Mouse (Mus musculus) megakaryocyte, embryonic 14.5 days (primary cell): ENCODE measurements at regions not wholly inside any gene's neighbourhood (a gene's known extent, or its start where the extent isn't known, plus 50 kb on each side); places are given as distances from the start of the nearest gene placed in this dataset.

Experiments
- H3K27me3 ChIP-seq: replicated peaks from 2 replicates; pipeline ENCODE3; 2012; ENCODE audit warnings: inconsistent platforms
- H3K36me3 ChIP-seq: replicated peaks from 2 replicates; pipeline ENCODE3; 2012; ENCODE audit warnings: low read length, inconsistent platforms, mixed read lengths
- H3K4me1 ChIP-seq: 2 replicates; pipeline ENCODE4 v1.6.1; 2012; ENCODE audit warnings: inconsistent platforms
- H3K4me3 ChIP-seq: replicated peaks from 2 replicates; pipeline ENCODE3; 2012; ENCODE audit warnings: moderate library complexity, mild to moderate bottlenecking, inconsistent platforms
- H3K9me3 ChIP-seq: 2 replicates; pipeline ENCODE4 v1.6.1; 2012; ENCODE audit warnings: inconsistent platforms
- FLI1 ChIP-seq: IDR thresholded peaks from 2 replicates; pipeline ENCODE4 v1.6.1; 2012; ENCODE audit warnings: low read length, inconsistent platforms, mixed read lengths
- GATA1 ChIP-seq: IDR thresholded peaks from 3 replicates; pipeline ENCODE4 v1.6.1; 2012; ENCODE audit warnings: mixed read lengths, low read length, inconsistent platforms, borderline replicate concordance

DNA sequence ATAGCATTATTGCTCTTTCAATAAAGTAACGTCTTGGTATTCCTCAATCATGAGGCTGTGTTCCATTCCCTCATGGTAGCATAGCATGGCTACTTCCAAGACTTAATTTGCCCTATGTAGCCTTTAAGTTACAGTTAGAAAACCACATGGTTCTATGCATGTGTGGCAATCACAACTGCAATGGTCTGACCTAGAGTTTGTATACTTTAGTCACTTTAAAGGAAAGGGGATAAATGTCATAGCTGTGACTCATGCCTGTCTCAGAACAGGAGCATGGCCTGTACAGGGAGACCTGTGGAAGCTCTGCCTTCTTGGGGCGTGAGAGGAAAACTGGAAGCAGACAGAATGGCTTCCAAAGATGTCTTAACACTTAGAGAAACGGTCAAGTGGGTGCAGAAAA is 103.4 kb upstream of the Ccn2 start:
- Histone ChIP-seq H3K9me3 (no peaks in the 10 kb centered on the region), H3K27me3 (no peaks in the 10 kb centered on the region), H3K4me1 (0 out of 2 replicates have a peak, but pooled peaks cover 3% of the 10 kb centered on the region), H3K36me3 (no peaks in the 10 kb centered on the region), H3K4me3 (no peak overlapping the region)
- no peak for TF ChIP-seq FLI1

- no peak for TF ChIP-seq FLI1
- no peak for TF ChIP-seq GATA1
- H3K4me1 ChIP-seq: 0 out of 2 replicates have a peak, but pooled peaks cover 3% of the 10 kb centered on the region
- no peak overlapping the region for H3K4me3 ChIP-seq
These were observed 101.8 kb upstream of the Ccn2 start for GRCm38 (mm10) chr10:24493392-24493791.

GRCm38 (mm10) chr10:24493936-24494335 is 101.3 kb upstream of the Ccn2 start:
- 0 out of 2 replicates have a peak, but pooled peaks cover 3% of the 10 kb centered on the region for H3K4me1 ChIP-seq
- H3K36me3 ChIP-seq: no peaks in the 10 kb centered on the region
- H3K9me3 ChIP-seq: no peaks in the 10 kb centered on the region
- H3K27me3 ChIP-seq: no peaks in the 10 kb centered on the region
- TF ChIP-seq GATA1 (no peak), FLI1 (no peak)
- H3K4me3 ChIP-seq: peak overlapping the region; percentile 46

More at GRCm38 (mm10) chr10:24493392-24493791, 101.8 kb upstream of the Ccn2 start:
- H3K36me3 ChIP-seq: no peaks in the 10 kb centered on the region
- no peaks in the 10 kb centered on the region for H3K9me3 ChIP-seq
- no peaks in the 10 kb centered on the region for H3K27me3 ChIP-seq

- Histone ChIP-seq H3K27me3 (no peaks in the 10 kb centered on the region), H3K36me3 (no peaks in the 10 kb centered on the region)
- TF ChIP-seq GATA1 (no peak), FLI1 (no peak)
These were observed 75.3 kb upstream of the Ccn2 start for GRCm38 (mm10) chr10:24519795-24520512.

GRCm38 (mm10) chr10:24520515-24520914 is 74.7 kb upstream of the Ccn2 start:
- no peaks in the 10 kb centered on the region for H3K36me3 ChIP-seq
- no peaks in the 10 kb centered on the region for H3K4me1 ChIP-seq
- H3K4me3 ChIP-seq: no peak overlapping the region
- peaks cover 23% of the 10 kb centered on the region for H3K9me3 ChIP-seq
- H3K27me3 ChIP-seq: no peaks in the 10 kb centered on the region
- no peak for TF ChIP-seq GATA1
- TF ChIP-seq FLI1: no peak

More at GRCm38 (mm10) chr10:24519795-24520512, 75.3 kb upstream of the Ccn2 start:
- Histone ChIP-seq H3K4me3 (no peak overlapping the region), H3K4me1 (no peaks in the 10 kb centered on the region), H3K9me3 (peaks cover 22% of the 10 kb centered on the region)

DNA sequence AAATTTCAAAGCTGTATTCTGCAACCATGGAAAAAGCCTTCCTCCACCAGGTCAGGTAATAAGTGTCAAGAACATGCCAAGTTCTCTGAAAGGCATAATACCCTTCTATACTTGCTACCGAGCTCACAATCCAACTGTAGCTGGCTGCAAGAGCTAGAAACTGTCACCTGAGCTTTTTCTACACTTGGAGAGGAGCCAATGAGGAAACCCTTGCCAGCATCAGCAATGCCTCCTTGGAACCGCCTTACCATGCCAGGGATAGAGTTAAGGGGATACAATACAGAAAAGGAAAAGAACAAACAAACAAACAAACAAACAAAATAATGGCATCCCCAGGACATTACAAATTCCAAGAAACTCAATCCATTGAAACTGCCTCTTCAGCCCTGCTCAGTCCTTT is 62.5 kb upstream of the Ccn2 start:
- no peak for TF ChIP-seq GATA1
- H3K4me3 ChIP-seq: no peak overlapping the region
- H3K36me3 ChIP-seq: no peaks in the 10 kb centered on the region
- H3K9me3 ChIP-seq: peaks cover 13% of the 10 kb centered on the region; the same call in 1 of the 2 replicates
- no peaks in the 10 kb centered on the region for H3K4me1 ChIP-seq
- no peaks in the 10 kb centered on the region for H3K27me3 ChIP-seq

DNA sequence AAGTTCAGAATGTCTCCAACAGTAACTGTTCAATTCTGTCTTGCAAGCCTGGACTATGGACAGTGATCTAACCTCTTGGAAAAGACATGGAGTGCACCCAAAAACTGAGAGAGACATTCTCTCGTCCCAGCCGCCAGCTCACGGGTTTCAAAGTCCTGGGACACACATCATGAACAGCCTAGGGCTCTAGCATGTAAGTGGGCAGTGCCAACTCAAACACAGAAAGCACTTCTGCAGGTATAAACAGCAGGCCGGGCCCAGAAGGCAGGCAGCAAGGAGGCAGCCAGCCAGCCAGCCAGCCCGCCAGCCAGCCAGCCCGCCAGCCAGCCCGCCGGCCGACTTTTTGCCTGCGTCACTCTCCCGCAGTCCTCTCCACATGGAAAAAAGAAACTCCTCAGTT is 60.3 kb upstream of the Ccn2 start:
- TF ChIP-seq GATA1 (no peak), FLI1 (no peak)
- Histone ChIP-seq H3K27me3 (no peaks in the 10 kb centered on the region), H3K4me3 (no peak overlapping the region), H3K36me3 (no peaks in the 10 kb centered on the region), H3K9me3 (peaks cover 15% of the 10 kb centered on the region; the same call in 1 of the 2 replicates), H3K4me1 (no peaks in the 10 kb centered on the region)

GRCm38 (mm10) chr10:24535461-24535860 is 59.8 kb upstream of the Ccn2 start:
- Histone ChIP-seq H3K9me3 (peaks cover 11% of the 10 kb centered on the region; the same call in 1 of the 2 replicates), H3K4me1 (no peaks in the 10 kb centered on the region), H3K27me3 (no peaks in the 10 kb centered on the region), H3K36me3 (no peaks in the 10 kb centered on the region), H3K4me3 (no peak overlapping the region)
- TF ChIP-seq GATA1: no peak
- TF ChIP-seq FLI1: no peak

DNA sequence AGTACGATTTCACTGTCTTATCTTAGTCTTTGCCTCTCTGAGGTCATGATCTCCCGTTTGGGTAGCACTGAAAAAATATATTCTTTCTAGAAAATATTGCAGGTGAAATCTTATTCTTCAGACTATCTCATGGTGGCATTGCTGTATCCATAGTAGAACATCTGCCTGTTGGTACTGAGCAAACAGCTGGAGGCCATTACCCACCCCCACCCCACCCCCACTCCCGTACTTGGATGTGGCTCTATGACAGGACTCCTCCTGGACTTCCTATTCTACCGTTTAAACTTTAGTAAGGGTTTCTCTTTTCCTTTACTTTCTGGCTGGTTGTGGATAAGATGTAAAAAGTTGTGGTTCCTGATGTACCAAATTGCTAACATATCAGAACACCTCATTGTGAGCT is 53.3 kb upstream of the Ccn2 start:
- TF ChIP-seq FLI1 (no peak), GATA1 (no peak)
- Histone ChIP-seq H3K4me1 (no peaks in the 10 kb centered on the region), H3K4me3 (no peak overlapping the region)

More for the DNA sequence above, 53.3 kb upstream of the Ccn2 start:
- Histone ChIP-seq H3K27me3 (no peaks in the 10 kb centered on the region), H3K36me3 (no peaks in the 10 kb centered on the region), H3K9me3 (peaks cover 3% of the 10 kb centered on the region; the same call in 1 of the 2 replicates)
